Mouse (Mus musculus): Measurements from ENCODE around the gene Olfr222. TPM values are rescaled to one million over a fixed set of nuclear protein-coding genes. Genes with fewer than 3 reads are reported as not detected.

Olfr222 gene
- not detected for polyA plus RNA-seq (2014; fragmentation: Illumina TruSeq; extraction: RNeasy Lipid Tissue Mini Kit (QIAGEN cat#74804); ENCODE audit: low read depth, low replicate concordance)

GRCm38 (mm10) chr11:59576135-59576534 is at the start of gene Olfr222:
Olfr222 (minus strand) TSS chr11:59576235.

GRCm38 (mm10) chr11:59593189-59593588 is 17.2 kb upstream of the Olfr222 start, which contains the start of gene Olfr223:
Olfr223 (minus strand) TSS chr11:59593289.

GRCm38 (mm10) chr11:59541324-59541723 is 34.7 kb downstream of the Olfr222 start, which contains the start of gene Nlrp3:
Nlrp3 (plus strand) TSS chr11:59541568.

GRCm38 (mm10) chr11:59526472-59527080 is 49.5 kb downstream of the Olfr222 start, which contains the start of gene Zkscan17:
Zkscan17 (minus strand) TSS chr11:59526751.

Other genes starting within 250 kb of the Olfr222 start
- not detected for gene Prss38, start 200.6 kb downstream of the Olfr222 start, polyA plus RNA-seq (2014; fragmentation: Illumina TruSeq; extraction: RNeasy Lipid Tissue Mini Kit (QIAGEN cat#74804); ENCODE audit: low read depth, low replicate concordance)
- 7.8 TPM for gene Jmjd4, start 126.2 kb downstream of the Olfr222 start, polyA plus RNA-seq (2014; fragmentation: Illumina TruSeq; extraction: RNeasy Lipid Tissue Mini Kit (QIAGEN cat#74804); ENCODE audit: low read depth, low replicate concordance)
- 45.9 TPM for gene Snap47, start 125.0 kb downstream of the Olfr222 start, polyA plus RNA-seq (2014; fragmentation: Illumina TruSeq; extraction: RNeasy Lipid Tissue Mini Kit (QIAGEN cat#74804); ENCODE audit: low read depth, low replicate concordance)
- gene Zfp867, start 103.8 kb downstream of the Olfr222 start, polyA plus RNA-seq (2014; fragmentation: Illumina TruSeq; extraction: RNeasy Lipid Tissue Mini Kit (QIAGEN cat#74804); ENCODE audit: low read depth, low replicate concordance), result 7.0 TPM
- 2.1 TPM for gene Zkscan17, start 49.5 kb downstream of the Olfr222 start, polyA plus RNA-seq (2014; fragmentation: Illumina TruSeq; extraction: RNeasy Lipid Tissue Mini Kit (QIAGEN cat#74804); ENCODE audit: low read depth, low replicate concordance)
- not detected for gene Nlrp3, start 34.7 kb downstream of the Olfr222 start, polyA plus RNA-seq (2014; fragmentation: Illumina TruSeq; extraction: RNeasy Lipid Tissue Mini Kit (QIAGEN cat#74804); ENCODE audit: low read depth, low replicate concordance)
- not detected for gene Olfr223, start 17.1 kb upstream of the Olfr222 start, polyA plus RNA-seq (2014; fragmentation: Illumina TruSeq; extraction: RNeasy Lipid Tissue Mini Kit (QIAGEN cat#74804); ENCODE audit: low read depth, low replicate concordance)
- 20.7 TPM for gene Mprip, start 85.1 kb upstream of the Olfr222 start, polyA plus RNA-seq (2014; fragmentation: Illumina TruSeq; extraction: RNeasy Lipid Tissue Mini Kit (QIAGEN cat#74804); ENCODE audit: low read depth, low replicate concordance)
- gene Pld6, start 211.4 kb upstream of the Olfr222 start, polyA plus RNA-seq (2014; fragmentation: Illumina TruSeq; extraction: RNeasy Lipid Tissue Mini Kit (QIAGEN cat#74804); ENCODE audit: low read depth, low replicate concordance), result not detected
- gene Flcn, start 233.8 kb upstream of the Olfr222 start, polyA plus RNA-seq (2014; fragmentation: Illumina TruSeq; extraction: RNeasy Lipid Tissue Mini Kit (QIAGEN cat#74804); ENCODE audit: low read depth, low replicate concordance), result 5.2 TPM